Mouse (Mus musculus) ES-E14 (cell line): ENCODE results near the gene Psma7. TPM values are rescaled to one million over a fixed set of nuclear protein-coding genes. Genes with fewer than 3 reads are reported as not detected.

Source experiments
- DNase-seq: peaks from one replicate; pipeline ENCODE4 v3.0.0-alpha.2; 2013; ENCODE audit warnings: low read depth, low spot score
- H3K27ac ChIP-seq: 2 replicates; pipeline ENCODE4 v1.5.1; 2012; ENCODE audit warnings: low read depth, mild to moderate bottlenecking, low read length, moderate library complexity, mixed read lengths; ENCODE audit not compliant: poor library complexity, insufficient read depth, severe bottlenecking
- H3K36me3 ChIP-seq: 2 replicates; pipeline ENCODE4 v1.6.1; 2012; ENCODE audit warnings: mild to moderate bottlenecking, low read length, moderate library complexity, mixed read lengths; ENCODE audit not compliant: control insufficient read depth, poor library complexity, insufficient read depth, severe bottlenecking
- H3K4me1 ChIP-seq, 2 experiments: fragments of 150-350 bp in 1 of 2; sonication (generic) in 1 of 2; 2 replicates each; pipeline ENCODE4 v1.6.1; 2012; ENCODE audit warnings: low read length in 2 of 2, mild to moderate bottlenecking in 1 of 2, mixed read lengths in 1 of 2; ENCODE audit not compliant: control insufficient read depth in 2 of 2, insufficient read depth in 2 of 2, poor library complexity in 1 of 2
- H3K4me3 ChIP-seq, 2 experiments: fragments of 150-350 bp in 1 of 2; sonication (generic) in 1 of 2; 2 replicates each; pipeline ENCODE4 v1.5.1; 2012; ENCODE audit warnings: low read length in 2 of 2, low read depth in 1 of 2, mild to moderate bottlenecking in 1 of 2, mixed read lengths in 1 of 2; ENCODE audit not compliant: insufficient read depth in 1 of 2, poor library complexity in 1 of 2, severe bottlenecking in 1 of 2
- H3K9ac ChIP-seq: 2 replicates; pipeline ENCODE4 v1.6.1; 2012; ENCODE audit warnings: low read depth, mild to moderate bottlenecking, low read length, mixed read lengths; ENCODE audit not compliant: poor library complexity, insufficient read depth, severe bottlenecking
- H3K9me3 ChIP-seq: fragments of 150-350 bp; sonication (generic); 2 replicates; pipeline ENCODE4 v1.6.1; 2012; ENCODE audit warnings: low read depth, mild to moderate bottlenecking, low read length; ENCODE audit not compliant: control insufficient read depth, insufficient read depth
- CHD2 ChIP-seq: IDR thresholded peaks from 2 replicates; pipeline ENCODE4 v1.6.1; 2014; ENCODE audit warnings: mild to moderate bottlenecking, low read depth, low read length, inconsistent platforms
- HCFC1 ChIP-seq: IDR thresholded peaks from 2 replicates; pipeline ENCODE4 v1.6.1; 2012; ENCODE audit warnings: low read length, inconsistent platforms, borderline replicate concordance; ENCODE audit not compliant: insufficient read depth
- MAFK ChIP-seq: IDR thresholded peaks from 2 replicates; pipeline ENCODE4 v1.6.1; 2014; ENCODE audit warnings: mild to moderate bottlenecking, low read depth, low read length, inconsistent platforms; ENCODE audit not compliant: insufficient read depth
- ZC3H11A ChIP-seq: IDR thresholded peaks from 2 replicates; pipeline ENCODE4 v1.6.1; 2012; ENCODE audit warnings: low read depth, mild to moderate bottlenecking, inconsistent platforms, low read length, borderline replicate concordance
- ZNF384 ChIP-seq: IDR thresholded peaks from 2 replicates; pipeline ENCODE4 v1.6.1; 2012; ENCODE audit warnings: low read depth, low read length, inconsistent platforms
- in situ Hi-C, 2 experiments: fragments of 600-800 bp; cut with MboI; formaldehyde crosslinking; loops; one replicate each; pipeline ENCODE4 v1.15.1; 2025; ENCODE audit warnings: low sequenced_read_pairs in 2 of 2, inconsistent platforms in 1 of 2; ENCODE audit not compliant: unreplicated experiment in 2 of 2
- total RNA-seq: library from RNA; depleted of rRNA; stranded (reverse); fragments of 300-350 nt; gene quantifications from 2 replicates; pipeline ENCODE4 v1.2.3, GENCODE M21; 2012

Psma7 gene
- total RNA-seq, 1 experiment: 381 TPM

DNA sequence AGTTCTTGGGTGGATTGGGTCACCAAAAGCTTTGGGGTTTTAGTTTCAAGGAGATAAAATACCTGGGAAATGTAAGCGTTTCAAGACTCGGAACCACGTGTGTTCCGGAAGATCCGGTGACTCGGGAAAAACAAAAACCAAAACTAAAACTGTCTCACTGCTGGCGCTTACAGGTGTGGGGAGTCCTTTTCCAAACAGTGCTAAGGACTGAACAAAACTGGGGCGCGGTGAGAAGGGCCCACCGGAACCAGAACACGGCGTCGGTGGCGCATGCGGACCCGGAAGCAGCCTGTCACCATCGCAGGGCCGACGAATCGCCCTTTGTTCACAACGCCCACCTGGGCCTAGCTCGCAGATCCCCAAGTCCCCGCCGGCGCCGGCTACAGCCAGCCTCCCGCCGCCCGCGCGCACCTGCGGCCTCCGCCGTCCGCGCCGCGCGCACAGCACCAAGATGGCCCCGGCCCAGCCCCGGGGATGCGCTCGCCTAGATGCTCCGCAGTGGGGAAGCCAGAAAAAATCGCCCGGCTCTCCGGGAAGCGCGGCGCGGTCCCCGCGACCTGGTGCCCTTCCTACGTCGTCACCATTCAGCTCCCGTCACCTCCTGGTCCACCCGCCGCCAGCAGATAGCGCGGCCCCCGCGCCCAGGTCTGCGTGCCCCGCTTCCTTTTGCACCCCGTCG, 517 bp downstream of the Psma7 start:
- no peak for DNase-seq
- H3K27ac ChIP-seq: peak overlapping the region; percentile 84

DNA sequence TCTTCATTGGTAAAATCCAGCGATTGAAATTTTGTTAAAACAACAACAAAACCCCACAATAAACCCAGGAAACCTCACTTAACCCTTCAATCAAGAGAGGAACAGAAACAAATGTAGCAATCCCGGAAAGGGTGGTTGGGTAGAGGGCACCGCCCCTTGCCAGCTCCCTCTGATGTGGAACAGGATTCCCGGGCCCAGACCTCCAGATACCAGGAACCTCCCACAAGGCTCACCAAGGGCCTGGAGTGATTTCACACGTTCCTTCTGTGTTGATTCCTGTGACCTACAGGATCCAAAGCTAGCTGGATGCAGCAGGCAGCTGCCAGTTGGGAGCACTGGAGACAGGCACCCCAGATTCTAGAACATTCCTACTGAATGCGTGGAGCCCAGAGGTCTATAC, 1.8 kb downstream of the Psma7 start:
- H3K4me3 ChIP-seq: no peak overlapping the region
- in situ Hi-C loops: loop anchor here in 1 of 2 experiments (10.0 kb wide), 1 partner anchor 126 kb away; no protein-coding TSS in a partner anchor
- H3K9ac ChIP-seq: 0 out of 2 replicates have a peak overlapping the region, but pooled peaks have one; percentile 35
- peaks cover 0 to 11% of the 10 kb centered on the region in 2 experiments; a peak in 1 of 4 replicates for H3K4me1 ChIP-seq
- TF ChIP-seq ZNF384 (no peak), CHD2 (no peak), MAFK (no peak), ZC3H11A (no peak), HCFC1 (no peak)
- H3K36me3 ChIP-seq: peaks cover 35% of the 10 kb centered on the region
- no peak for DNase-seq
- no peaks in the 10 kb centered on the region for H3K9me3 ChIP-seq
- H3K27ac ChIP-seq: no peak overlapping the region

More for the DNA sequence above, 517 bp downstream of the Psma7 start:
- H3K9ac ChIP-seq: peak overlapping the region; percentile 95
- H3K9me3 ChIP-seq: no peaks in the 10 kb centered on the region
- peaks cover 24% of the 10 kb centered on the region for H3K36me3 ChIP-seq
- TF ChIP-seq ZNF384: no peak
- TF ChIP-seq MAFK: no peak
- no peak; the same call in 1 of the 2 replicates for TF ChIP-seq HCFC1
- TF ChIP-seq CHD2: no peak
- no peak for TF ChIP-seq ZC3H11A
- H3K4me1 ChIP-seq: peaks cover 0 to 9% of the 10 kb centered on the region in 2 experiments; a peak in 1 of 4 replicates
- H3K4me3 ChIP-seq: peak overlapping the region; percentile 89 to 96
- in situ Hi-C loops: loop anchor here in 1 of 2 experiments (10.0 kb wide), 1 partner anchor 127 kb away; no protein-coding TSS in a partner anchor

DNA sequence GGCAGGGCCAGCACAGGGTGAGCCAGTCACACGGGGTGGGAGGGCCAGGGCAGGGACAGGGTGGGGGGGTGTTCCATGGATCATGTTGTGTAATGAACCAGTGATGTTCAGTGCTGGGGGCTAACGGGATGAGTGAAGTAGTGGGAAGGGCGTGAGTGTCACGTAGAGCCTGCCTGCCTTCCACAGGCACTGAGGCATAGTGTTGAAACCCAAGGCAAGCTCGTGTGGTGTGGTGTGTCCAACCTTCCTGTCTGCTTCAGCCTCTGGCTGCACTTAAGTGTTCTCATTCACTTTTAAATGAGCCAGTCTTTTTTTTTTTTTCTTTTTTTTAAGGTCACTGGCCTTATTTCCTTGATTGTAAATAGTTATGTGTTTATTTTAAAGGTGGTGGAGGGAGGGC, 7.5 kb downstream of the Psma7 start:
- peaks cover 70% of the 10 kb centered on the region for H3K36me3 ChIP-seq
- H3K4me3 ChIP-seq: no peak overlapping the region
- 0 out of 2 replicates have a peak overlapping the region, but pooled peaks have one; percentile 6 for H3K27ac ChIP-seq
- H3K4me1 ChIP-seq: peaks cover 3 to 17% of the 10 kb centered on the region in 2 experiments; a peak in 1 of 4 replicates
- no peaks in the 10 kb centered on the region for H3K9me3 ChIP-seq
- TF ChIP-seq ZNF384 (peak; percentile 85), CHD2 (no peak)
- DNase-seq: no peak
- H3K9ac ChIP-seq: no peak overlapping the region
- in situ Hi-C loops: no loop called here

DNA sequence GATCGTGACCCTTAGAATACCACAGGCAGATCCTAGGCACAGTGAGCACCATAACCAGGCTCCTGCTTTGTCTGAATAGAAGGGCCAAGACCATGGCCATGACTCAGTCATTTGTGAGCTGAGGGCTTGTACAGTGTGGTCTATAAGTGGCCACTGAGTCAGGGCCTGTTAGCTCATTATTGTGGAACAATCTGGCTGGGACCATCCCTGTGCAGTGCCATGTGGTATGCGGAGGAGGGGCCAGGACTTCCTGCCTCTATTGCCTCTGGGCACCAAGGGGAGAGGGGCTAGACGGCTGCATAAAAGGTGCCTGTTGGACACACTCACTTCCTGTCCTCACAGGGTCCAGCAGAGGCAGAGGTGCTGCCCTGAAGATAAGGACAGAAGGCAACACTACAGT, 8.3 kb downstream of the Psma7 start:
- Histone ChIP-seq H3K36me3 (peaks cover 73% of the 10 kb centered on the region), H3K4me3 (no peak overlapping the region), H3K9ac (no peak overlapping the region), H3K27ac (peak overlapping the region; percentile 24; the same call in 1 of the 2 replicates), H3K4me1 (peaks cover 3 to 17% of the 10 kb centered on the region in 2 experiments; a peak in 1 of 4 replicates), H3K9me3 (no peaks in the 10 kb centered on the region)
- TF ChIP-seq MAFK (no peak), ZC3H11A (no peak), HCFC1 (no peak), ZNF384 (no peak), CHD2 (no peak)
- no peak for DNase-seq
- in situ Hi-C loops: no loop called here
